Mouse (Mus musculus): ENCODE measurements around the gene Dolk.

GRCm38 (mm10) chr2:30299966-30300365 lies 13.8 kb upstream of the Dolk start:
- TF ChIP-seq POLR2A (IDR thresholded peaks at IDR 0.05; ENCODE audit: control insufficient read depth, low read depth, low read length) (no peak), CTCF (IDR thresholded peaks at IDR 0.05; ENCODE audit: control insufficient read depth, insufficient read depth, insufficient replicate concordance, low read depth, low read length) (no peak)

Measured in testis, adult 2 months (tissue).